Comparison of ENCODE assay signal across 18 mouse cellular contexts in genomic region chr12:84033302-84033701, GRCm38 (mm10). TPM values are rescaled to one million over a fixed set of nuclear protein-coding genes. Genes with fewer than 3 reads are reported as not detected.
"Had no signal": no experiment of that assay in that cellular context is flagged by ENCODE, and none has a peak within 500 bp of the region (broad histone marks: within the 10 kb centered on the region; RNA-seq: fewer than 3 reads in every experiment).

No protein-coding gene starts in this region.

RNA-seq across cellular contexts. Expression of gene Gm49366, which starts 5.4 kb away (rescaled TPM):
- total RNA-seq: layer of hippocampus, postnatal 25 days; left cerebral cortex, postnatal 25 days; megakaryocyte, adult 5-6 weeks had no signal
- polyA plus RNA-seq: kidney, embryonic 16.5 days; large intestine, adult 2 months; limb, embryonic 10.5 days; limb, embryonic 13.5 days; liver, embryonic 14.5 days; lung, adult 2 months; lung, embryonic 16.5 days; macrophage; midbrain, embryonic 12.5 days; midbrain, embryonic 15.5 days; neural tube, embryonic 12.5 days; neural tube, embryonic 15.5 days; stomach, embryonic 14.5 days; stomach, postnatal 0 days; thymus, adult 2 months had no signal

RNA-seq across cellular contexts. Expression of gene Acot3, which starts 18.6 kb away (rescaled TPM):
- total RNA-seq: megakaryocyte, adult 5-6 weeks had no signal
- polyA plus RNA-seq: large intestine, adult 2 months; lung, adult 2 months; macrophage; thymus, adult 2 months had no signal

RNA-seq across cellular contexts. Expression of gene Acot5, which starts 35.8 kb away (rescaled TPM):
- total RNA-seq: megakaryocyte, adult 5-6 weeks had no signal
- polyA plus RNA-seq: kidney, embryonic 16.5 days; limb, embryonic 10.5 days; limb, embryonic 13.5 days; liver, embryonic 14.5 days; lung, adult 2 months; lung, embryonic 16.5 days; macrophage; midbrain, embryonic 12.5 days; stomach, embryonic 14.5 days had no signal
